Mouse (Mus musculus) ES-Bruce4 (cell line): ENCODE measurements at regions not wholly inside any gene's neighbourhood (a gene's known extent, or its start where the extent isn't known, plus 50 kb on each side); places are given as distances from the start of the nearest gene placed in this dataset.

Experiments used
- CTCF ChIP-seq: IDR thresholded peaks from one replicate; pipeline ENCODE4 v1.8.1; 2011; ENCODE audit warnings: low read depth, low read length
- EP300 ChIP-seq: IDR thresholded peaks from 2 replicates; pipeline ENCODE4 v1.6.1; 2011; ENCODE audit warnings: low read depth, low read length; ENCODE audit not compliant: insufficient read depth
- POLR2A ChIP-seq: IDR thresholded peaks from one replicate; pipeline ENCODE4 v1.8.1; 2011; ENCODE audit warnings: low read length; ENCODE audit not compliant: insufficient read depth

DNA sequence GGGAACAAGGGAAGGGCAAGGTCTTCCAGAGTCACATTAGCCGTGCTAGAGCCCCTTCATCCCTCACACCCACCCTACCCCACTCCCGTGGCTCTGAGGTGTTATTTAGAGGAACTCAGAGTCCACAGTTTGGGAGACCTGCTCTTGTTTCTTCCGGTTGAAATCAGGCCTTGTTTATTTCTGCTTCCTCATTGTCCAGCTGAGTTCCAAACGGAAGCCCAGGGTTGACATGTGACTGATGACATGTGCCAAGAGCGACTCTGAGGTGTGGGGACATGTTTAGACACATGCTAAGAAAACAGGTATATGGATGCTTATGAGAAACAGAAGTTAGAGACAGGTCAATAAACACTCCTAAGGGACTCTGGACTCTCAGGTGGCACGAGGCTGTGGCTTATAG lies 137.5 kb upstream of the Sulf2 start:
- TF ChIP-seq CTCF (no peak), POLR2A (no peak), EP300 (no peak)
